Mouse (Mus musculus) T-cell, adult 2 months (primary cell): ENCODE measurements around the gene Nsf.
"Not testable (repeated sequence)": the region's sequence is repeated elsewhere in the genome, so short reads cannot be mapped to it uniquely, and the experiment has no call there.

Experiments
- DNase-seq: peaks from one replicate; pipeline ENCODE4 v3.0.0; 2022; ENCODE audit warnings: low spot score

Nsf gene

GRCm38 (mm10) chr11:103892831-103893230 lies 61.0 kb downstream of the Nsf start:
- no peak for DNase-seq

DNA sequence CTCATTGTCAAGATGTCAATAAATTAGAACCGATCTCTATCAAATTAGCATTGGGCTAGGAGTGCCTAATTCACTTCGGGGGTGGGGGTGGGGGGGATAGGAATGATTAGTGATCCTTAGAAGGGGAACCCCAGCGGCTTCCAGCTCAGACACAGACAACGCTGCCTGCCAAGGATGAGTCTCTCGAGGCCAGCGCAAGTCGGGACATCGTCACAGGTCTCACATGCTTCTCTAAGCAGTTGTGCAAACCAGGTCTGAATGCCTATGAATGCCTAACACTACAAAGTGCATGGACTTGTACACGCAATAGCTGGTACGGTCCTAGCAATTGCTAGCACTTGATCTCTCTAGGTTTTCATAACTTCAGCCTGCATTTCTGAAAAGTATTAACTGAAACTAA lies 62.1 kb downstream of the Nsf start:
- DNase-seq: no peak

DNA sequence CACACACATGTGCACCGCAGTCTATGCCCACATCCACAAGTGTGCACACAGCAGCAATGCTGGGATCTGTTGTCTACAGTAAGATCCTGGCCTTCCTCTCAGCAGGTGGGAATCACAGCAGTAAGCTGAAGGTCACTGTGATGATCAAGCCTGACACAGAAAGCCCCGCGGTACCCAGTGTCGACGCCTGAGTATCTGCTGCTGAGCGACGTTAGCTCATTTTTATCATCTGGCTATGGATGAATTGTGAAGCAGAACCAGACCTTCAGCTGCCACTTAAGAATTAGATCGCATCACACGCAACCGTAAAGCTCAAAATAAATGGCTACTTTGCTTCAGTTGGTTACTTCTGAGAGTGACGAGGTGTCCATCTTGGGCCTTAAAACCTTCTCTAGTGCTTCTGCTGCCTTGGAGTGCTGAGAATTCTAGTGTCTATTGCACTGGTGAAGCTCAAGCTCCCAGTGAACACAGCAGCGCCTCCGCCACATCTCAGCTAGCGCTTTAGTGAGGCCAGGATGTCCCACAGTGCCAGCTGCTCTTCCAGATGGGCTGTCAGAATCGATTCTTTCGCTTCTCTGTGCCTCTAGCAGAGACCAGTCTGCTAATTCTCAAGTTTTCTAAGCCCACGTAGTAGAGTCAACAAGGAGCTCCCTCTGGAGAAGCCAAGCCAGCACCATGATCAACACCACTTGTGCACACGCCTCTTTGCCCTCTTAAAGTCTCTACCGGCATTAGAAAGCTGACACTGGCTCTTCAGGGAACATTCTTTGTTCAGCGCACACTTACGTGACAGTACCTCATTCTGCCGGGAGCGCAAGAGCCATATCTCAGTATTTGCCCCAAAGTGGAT lies 63.3 kb downstream of the Nsf start:
- no peak for DNase-seq

DNA sequence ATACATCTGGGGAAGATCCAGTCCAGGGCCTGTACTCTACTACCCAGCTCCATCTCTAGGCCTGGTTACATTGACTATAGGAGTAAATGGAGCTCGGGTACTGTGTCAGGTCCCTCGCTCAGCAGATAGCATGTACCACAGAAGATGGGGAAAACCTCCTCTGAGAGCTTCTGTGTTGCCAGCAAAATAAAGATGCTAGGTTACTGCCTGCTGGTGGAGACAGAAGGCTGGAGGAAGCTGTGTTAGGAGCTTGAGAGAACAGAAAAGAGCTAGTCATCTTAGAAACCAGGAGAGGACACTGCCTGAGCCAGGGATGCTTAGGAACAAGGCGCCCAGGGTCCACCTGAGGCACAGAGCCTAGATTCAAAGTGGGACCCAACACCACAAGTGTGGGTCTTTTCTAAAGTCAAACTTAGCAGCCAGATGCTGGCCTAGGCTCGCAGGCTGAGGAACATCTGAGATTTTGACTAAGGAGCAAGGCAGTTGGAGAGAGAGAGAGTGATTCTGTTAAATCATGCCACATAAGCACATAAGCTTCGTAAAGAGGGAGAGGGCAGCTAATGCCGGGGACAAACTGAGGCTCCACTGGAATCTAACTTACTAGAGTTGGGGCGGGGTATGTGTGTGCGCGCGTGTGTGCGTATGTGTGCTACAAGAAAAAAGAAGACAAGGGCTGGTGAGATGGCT lies 66.0 kb downstream of the Nsf start:
- no peak for DNase-seq

- no peak for DNase-seq
Measured at GRCm38 (mm10) chr11:103884749-103885383, 69.0 kb downstream of the Nsf start.

- no peak for DNase-seq
Measured at GRCm38 (mm10) chr11:103883793-103884192, 70.1 kb downstream of the Nsf start.

GRCm38 (mm10) chr11:103879476-103879875 lies 74.4 kb downstream of the Nsf start:
- DNase-seq: not testable (repeated sequence)

- DNase-seq: no peak
Measured at GRCm38 (mm10) chr11:103878441-103878840, 75.4 kb downstream of the Nsf start.

GRCm38 (mm10) chr11:103870352-103870751 lies 83.5 kb downstream of the Nsf start:
- no peak for DNase-seq

DNA sequence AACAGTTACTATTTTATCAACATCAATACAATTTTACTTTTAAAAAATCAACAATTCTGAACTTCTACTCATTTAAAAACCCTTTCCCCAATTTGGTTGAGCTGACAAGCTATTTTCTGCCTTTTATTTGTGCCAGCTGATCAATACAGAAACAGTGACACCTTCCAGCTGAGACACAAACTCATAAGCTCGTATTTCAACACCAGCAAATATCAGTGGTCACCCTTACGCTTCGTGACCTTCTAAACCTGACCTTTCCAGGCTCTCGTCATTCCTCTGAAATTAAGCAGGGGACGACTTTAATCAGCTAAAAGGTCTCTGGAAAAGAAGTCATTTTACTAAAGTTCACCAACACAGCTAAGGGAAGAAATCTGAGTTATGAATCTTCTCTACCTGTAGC lies 86.2 kb downstream of the Nsf start:
- DNase-seq: no peak

GRCm38 (mm10) chr11:103865346-103865745 lies 88.5 kb downstream of the Nsf start:
- DNase-seq: no peak

DNA sequence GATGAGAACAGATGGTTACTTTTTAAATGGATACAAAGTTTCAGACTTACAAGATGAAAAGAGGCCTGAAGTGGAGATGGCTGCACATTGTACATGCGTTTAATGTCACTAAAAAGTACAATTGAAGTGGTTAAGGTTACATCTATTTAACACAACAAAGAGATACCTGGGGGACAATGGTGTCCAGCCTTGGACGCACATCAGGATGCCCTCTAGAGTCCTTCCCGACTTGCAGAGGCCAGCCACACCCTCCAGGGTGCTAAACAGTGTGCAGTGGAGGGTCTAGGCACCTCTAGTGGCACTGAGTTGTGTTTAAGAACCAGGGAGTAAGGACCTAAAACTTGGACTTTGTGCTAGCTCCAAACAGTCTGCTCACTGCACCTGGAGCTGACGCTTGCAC lies 89.4 kb downstream of the Nsf start:
- no peak for DNase-seq

GRCm38 (mm10) chr11:103862951-103863350 lies 90.9 kb downstream of the Nsf start:
- DNase-seq: no peak

DNA sequence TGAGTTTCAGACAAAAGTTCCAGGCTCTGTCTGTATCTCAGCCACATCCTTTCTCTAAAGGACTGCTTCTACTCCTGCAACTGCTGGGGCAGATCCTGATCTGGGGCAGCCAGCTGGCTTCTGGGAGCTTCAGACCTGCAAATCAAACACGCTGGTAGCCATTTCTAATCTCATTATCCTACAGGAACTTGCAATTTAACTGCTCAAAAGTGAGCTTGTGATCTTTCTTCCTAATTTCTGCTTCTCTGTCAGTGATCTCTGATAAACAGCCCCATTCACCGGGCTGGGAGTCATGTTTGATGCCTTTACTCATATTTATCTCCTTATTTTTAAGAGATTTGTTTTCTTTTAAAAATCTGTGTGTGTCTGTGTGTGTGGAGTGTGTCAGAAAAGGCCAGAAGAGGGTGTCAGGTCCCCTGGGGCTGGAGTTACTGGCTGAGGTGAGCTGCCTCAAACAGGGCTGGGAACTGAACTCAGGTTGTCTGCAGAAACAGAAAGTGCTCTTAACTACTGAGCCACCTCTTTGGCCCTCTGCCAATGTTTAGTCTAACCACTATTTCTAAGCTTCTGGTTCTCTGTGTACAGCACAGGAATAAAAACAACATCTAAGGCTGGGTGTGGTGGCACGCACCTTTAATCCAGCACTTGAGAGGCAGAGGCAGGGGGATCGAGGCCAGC lies 93.8 kb downstream of the Nsf start:
- no peak for DNase-seq

DNA sequence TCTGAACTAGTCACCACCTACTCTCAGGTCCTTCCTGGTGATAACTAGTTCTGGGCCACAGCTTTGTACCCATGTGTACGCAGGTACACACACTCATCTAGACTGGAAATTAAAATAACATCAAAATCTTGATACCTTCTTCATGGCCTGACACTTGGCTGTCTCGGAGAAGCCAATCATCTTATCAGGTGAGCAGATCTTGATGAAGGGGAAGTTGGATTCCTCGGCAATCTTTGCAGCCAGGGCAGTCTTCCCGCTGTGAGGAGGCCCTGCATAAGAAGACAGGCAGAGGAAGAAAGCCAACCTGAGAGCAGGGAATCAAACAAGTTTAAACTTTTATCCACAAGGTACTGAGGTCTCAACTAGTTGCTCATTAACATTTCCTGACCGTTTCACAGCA lies 95.1 kb downstream of the Nsf start:
- DNase-seq: no peak

GRCm38 (mm10) chr11:103856641-103857040 lies 97.2 kb downstream of the Nsf start:
- DNase-seq: no peak

DNA sequence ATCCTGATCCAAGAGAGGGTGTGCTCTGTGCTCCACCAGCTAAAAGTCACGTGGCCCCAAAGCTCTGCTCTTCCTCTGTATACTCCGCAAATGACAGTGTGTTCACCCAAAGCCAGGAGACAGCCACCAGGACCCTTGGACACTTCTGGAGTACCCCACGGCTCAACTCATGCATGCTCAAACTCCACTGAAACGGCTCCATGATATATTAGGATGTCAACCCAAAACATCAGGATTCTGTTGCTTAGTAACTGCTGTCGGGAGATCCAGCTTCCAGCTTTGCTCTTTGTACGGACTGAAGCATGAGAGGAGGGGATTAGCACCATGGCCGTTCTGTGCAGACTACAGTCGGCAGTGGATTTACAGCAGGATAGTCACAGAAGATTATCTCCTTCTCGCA lies 99.6 kb downstream of the Nsf start:
- DNase-seq: no peak

DNA sequence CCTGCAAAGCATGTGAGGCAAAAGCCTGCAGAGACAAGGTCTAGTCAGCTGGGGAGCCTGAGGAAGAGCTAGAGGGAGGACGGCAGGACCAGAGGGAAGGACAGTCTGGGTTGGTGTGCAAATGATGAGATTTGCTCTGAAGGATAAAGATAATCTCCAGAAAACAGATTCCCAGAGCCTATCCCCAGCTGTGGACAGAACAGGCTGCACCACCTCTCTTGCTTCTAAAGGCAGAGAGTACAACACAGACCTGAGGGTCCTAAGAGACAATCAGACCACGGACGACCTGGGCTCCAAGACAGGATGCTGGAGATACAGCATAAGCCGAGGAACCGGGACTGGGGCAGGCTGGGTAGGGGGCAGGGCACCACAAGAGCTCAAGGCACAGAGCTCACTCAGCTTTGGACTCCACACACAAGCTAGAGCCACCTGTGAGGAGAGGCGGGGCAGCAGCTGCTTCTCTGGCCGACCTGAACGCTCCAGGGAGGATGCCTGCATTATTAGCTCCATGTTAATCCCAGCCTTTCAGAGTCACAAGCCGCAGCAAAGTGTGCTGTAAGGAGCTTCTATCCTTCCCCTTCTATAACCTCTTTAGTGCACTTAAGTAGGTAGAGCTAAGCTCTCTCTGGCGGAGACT lies 100.5 kb downstream of the Nsf start:
- no peak for DNase-seq

DNA sequence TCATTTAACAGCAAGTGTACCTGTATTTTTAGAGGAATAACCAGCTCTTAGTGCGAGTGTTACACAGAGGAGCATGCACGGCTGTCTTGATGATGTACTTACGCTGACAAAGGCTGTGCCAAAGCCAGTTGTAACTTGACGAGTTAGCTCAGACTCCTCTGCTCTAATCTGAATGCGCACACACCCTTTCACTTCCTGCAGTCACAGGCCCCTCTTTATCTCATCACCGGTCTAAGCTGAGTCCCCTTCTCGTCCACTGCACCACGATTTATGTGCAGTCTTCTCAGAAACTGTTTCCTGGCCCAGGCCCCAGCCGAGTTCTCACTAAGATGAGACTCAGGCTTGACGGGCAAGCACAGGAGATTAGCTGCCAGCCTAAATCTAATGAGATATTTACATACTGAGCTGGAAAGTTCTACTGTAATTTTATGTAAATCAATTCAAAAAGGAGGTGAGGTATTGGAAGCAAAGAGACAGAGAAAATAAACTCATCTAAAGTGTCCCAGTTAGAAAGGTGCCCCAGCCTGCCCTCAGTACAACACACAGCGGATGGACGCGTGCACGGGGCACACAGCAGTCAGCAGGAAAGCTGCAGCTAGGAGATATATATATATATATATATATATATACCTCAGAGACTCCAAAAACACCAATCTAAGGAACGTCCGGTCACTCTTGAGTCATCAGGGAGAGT lies 101.1 kb downstream of the Nsf start:
- DNase-seq: no peak

- no peak for DNase-seq
Measured at GRCm38 (mm10) chr11:103848287-103848686, 105.6 kb downstream of the Nsf start.

GRCm38 (mm10) chr11:103840834-103841233 lies 113.0 kb downstream of the Nsf start:
- no peak for DNase-seq
